Mouse (Mus musculus) liver, adult 10 weeks (tissue): Measurements from ENCODE around the gene Ifitm7. TPM values are rescaled to one million over a fixed set of nuclear protein-coding genes. Genes with fewer than 3 reads are reported as not detected.

Experiments used
- polyA plus RNA-seq: library from polyadenylated mRNA; stranded (reverse); fragments of 350-450 nt; fragmentation: Illumina TruSeq; extraction: RNeasy Lipid Tissue Mini Kit (QIAGEN cat#74804); gene quantifications from one replicate; pipeline ENCODE4 v1.2.3, GENCODE M21; 2014; ENCODE audit warnings: low read depth, low replicate concordance

Ifitm7 gene
- not detected for polyA plus RNA-seq

GRCm38 (mm10) chr16:13986574-13987478 is at the start of gene Ifitm7, which contains the start of gene 2900011O08Rik:
Gene Ifitm7, minus strand, starts transcription at chr16:13986888.
Gene 2900011O08Rik, plus strand, starts transcription at chr16:13986604.

Other genes with a start within 250 kb of the Ifitm7 start
- 12.3 TPM for gene Rrn3, start 206.2 kb downstream of the Ifitm7 start, polyA plus RNA-seq
- 39.9 TPM for gene Ntan1, start 168.0 kb downstream of the Ifitm7 start, polyA plus RNA-seq
- gene Pdxdc1, start 83.8 kb downstream of the Ifitm7 start, polyA plus RNA-seq, result 55.9 TPM
- 68.8 TPM for gene Mpv17l, start 83.7 kb downstream of the Ifitm7 start, polyA plus RNA-seq
- not detected for gene 2900011O08Rik, start 284 bp downstream of the Ifitm7 start, polyA plus RNA-seq
- gene Nde1, start 176.4 kb upstream of the Ifitm7 start, polyA plus RNA-seq, result 9.4 TPM
- 35.8 TPM for gene Marf1, start 176.5 kb upstream of the Ifitm7 start, polyA plus RNA-seq